Mouse (Mus musculus): ENCODE data around the gene Ptdss2. TPM values are rescaled to one million over a fixed set of nuclear protein-coding genes. Genes with fewer than 3 reads are reported as not detected.

Ptdss2 gene
- total and polyA plus RNA-seq, 2 experiments from 2014 or later = 35.5 to 54.8 TPM

DNA sequence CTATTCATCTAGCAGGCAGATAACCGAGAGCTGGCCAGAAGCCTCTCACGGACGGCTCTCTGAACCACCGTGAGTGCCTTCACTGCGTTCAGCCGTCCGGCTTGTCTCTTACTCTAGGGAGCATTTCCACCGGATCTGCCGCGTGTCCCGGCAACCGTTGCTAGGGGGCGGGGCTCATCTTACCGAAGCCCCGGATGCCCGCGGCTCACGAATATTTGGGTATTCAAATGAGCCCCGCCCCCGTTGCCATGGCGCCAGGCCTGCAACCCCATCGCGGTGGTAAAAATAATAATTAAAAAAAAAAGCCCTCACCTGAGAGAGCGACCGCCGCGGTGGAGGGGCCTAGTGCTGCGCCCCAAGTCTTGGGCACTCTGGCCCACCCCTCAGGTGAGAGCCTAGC is 72.6 kb downstream of the Ptdss2 start:
- no peaks in the 10 kb centered on the region for H3K9me3 ChIP-seq (replicated peaks; ENCODE audit: control insufficient read depth, low read length)
- DNase-seq (ENCODE audit: low spot score) (peak; percentile 50), ATAC-seq (ENCODE audit: insufficient read depth, low read depth) (peak; percentile 21; the same call in 1 of the 2 replicates)
- peaks cover 5% of the 10 kb centered on the region for H3K4me1 ChIP-seq (ENCODE audit: control insufficient read depth, insufficient read depth)
- peaks cover 25% of the 10 kb centered on the region for H3K36me3 ChIP-seq (replicated peaks; ENCODE audit: control insufficient read depth, insufficient read depth, low read length)
- peak overlapping the region; percentile 85 for H3K4me3 ChIP-seq (ENCODE audit: low read depth, low read length)
- TF ChIP-seq EP300 (IDR thresholded peaks at IDR 0.05; ENCODE audit: low read depth) = no peak
- no peak for TF ChIP-seq CTCF (IDR thresholded peaks at IDR 0.05; ENCODE audit: low read depth)
- H3K9ac ChIP-seq (replicated peaks; ENCODE audit: low read depth, low read length) = peak overlapping the region; percentile 51; the same call in 1 of the 2 replicates
- under 1% methylated on average over 28 of the region's 28 CpGs for WGBS
- peak overlapping the region; percentile 73 for H3K4me2 ChIP-seq (ENCODE audit: low read depth, low read length)
- no peaks in the 10 kb centered on the region for H3K27me3 ChIP-seq (ENCODE audit: control insufficient read depth, insufficient read depth, low read length)
- peak overlapping the region; percentile 82 for H3K27ac ChIP-seq (ENCODE audit: low read depth)

DNA sequence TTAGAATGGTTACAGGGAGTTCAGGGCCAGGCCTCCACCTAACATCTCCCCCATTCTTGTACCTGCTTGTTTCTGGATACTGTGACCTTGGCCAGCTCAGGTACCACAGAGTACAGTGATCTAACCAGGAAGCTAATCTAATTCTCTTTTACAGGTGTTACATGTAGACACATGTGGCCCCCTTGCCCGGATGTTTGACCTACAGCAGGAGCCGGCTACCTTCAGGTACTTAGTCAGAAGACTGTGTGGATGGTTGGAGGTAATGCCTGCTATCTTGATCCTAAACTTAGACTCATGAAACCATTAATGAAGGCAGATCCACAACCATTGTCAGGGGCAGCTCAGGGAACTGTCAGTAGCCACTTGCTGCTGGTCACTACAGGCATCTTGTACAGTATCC is 73.6 kb downstream of the Ptdss2 start:
- 92% methylated on average over 2 of the region's 2 CpGs for WGBS
- no peak for DNase-seq (ENCODE audit: low spot score)
- H3K9ac ChIP-seq (replicated peaks; ENCODE audit: low read depth, low read length) = no peak overlapping the region
- H3K27ac ChIP-seq (ENCODE audit: low read depth) = no peak overlapping the region
- no peaks in the 10 kb centered on the region for H3K9me3 ChIP-seq (replicated peaks; ENCODE audit: control insufficient read depth, low read length)
- no peak overlapping the region for H3K4me3 ChIP-seq (ENCODE audit: low read depth, low read length)
- peaks cover 16% of the 10 kb centered on the region; the same call in 1 of the 2 replicates for H3K36me3 ChIP-seq (replicated peaks; ENCODE audit: control insufficient read depth, insufficient read depth, low read length)
- no peak for TF ChIP-seq CTCF (IDR thresholded peaks at IDR 0.05; ENCODE audit: low read depth)
- TF ChIP-seq EP300 (IDR thresholded peaks at IDR 0.05; ENCODE audit: low read depth) = no peak
- H3K4me1 ChIP-seq (ENCODE audit: control insufficient read depth, insufficient read depth) = peaks cover 5% of the 10 kb centered on the region
- no peak overlapping the region for H3K4me2 ChIP-seq (ENCODE audit: low read depth, low read length)
- H3K27me3 ChIP-seq (ENCODE audit: control insufficient read depth, insufficient read depth, low read length) = no peaks in the 10 kb centered on the region
- ATAC-seq (ENCODE audit: insufficient read depth, low read depth) = no peak

DNA sequence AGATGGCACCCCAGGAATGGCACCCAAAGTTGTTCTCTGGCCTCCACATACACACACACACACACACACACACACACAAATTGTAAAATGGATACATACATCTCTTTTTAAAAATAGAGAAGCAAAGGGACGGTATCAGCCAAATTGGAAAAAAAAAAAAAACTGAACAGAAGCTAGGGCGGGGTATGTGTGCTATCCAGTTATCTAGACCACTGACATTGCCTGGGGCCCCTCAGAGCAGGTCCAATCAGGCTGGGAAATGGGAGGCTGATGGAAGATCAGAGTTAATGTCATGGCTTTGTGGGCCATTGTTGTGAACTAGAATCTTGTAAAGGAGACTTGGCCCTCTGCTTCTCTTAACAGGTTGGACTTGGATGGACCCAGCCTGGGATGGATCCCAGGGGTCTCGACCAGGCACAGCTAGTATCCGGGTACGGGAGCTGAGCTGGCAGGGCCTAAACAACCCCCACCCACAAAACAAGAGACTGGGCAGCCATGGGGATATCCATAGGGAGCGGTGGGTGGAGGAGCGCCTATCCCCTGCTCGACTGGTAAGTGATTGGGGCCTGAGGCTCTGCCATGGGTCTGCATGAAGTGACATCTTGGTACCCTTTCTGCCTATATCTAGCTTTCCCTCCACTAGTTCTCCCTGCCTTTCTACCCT is 74.6 kb downstream of the Ptdss2 start:
- WGBS = 81% methylated on average over 8 of the region's 8 CpGs
- Histone ChIP-seq H3K9me3 (replicated peaks; ENCODE audit: control insufficient read depth, low read length) (no peaks in the 10 kb centered on the region), H3K4me2 (ENCODE audit: low read depth, low read length) (no peak overlapping the region), H3K27me3 (ENCODE audit: control insufficient read depth, insufficient read depth, low read length) (no peaks in the 10 kb centered on the region), H3K36me3 (replicated peaks; ENCODE audit: control insufficient read depth, insufficient read depth, low read length) (peaks cover 6% of the 10 kb centered on the region; the same call in 1 of the 2 replicates), H3K4me1 (ENCODE audit: control insufficient read depth, insufficient read depth) (peaks cover 5% of the 10 kb centered on the region), H3K27ac (ENCODE audit: low read depth) (no peak overlapping the region), H3K4me3 (ENCODE audit: low read depth, low read length) (no peak overlapping the region), H3K9ac (replicated peaks; ENCODE audit: low read depth, low read length) (no peak overlapping the region)
- no peak for ATAC-seq (ENCODE audit: insufficient read depth, low read depth)
- TF ChIP-seq EP300 (IDR thresholded peaks at IDR 0.05; ENCODE audit: low read depth) (no peak), CTCF (IDR thresholded peaks at IDR 0.05; ENCODE audit: low read depth) (no peak)
- no peak for DNase-seq (ENCODE audit: low spot score)

DNA sequence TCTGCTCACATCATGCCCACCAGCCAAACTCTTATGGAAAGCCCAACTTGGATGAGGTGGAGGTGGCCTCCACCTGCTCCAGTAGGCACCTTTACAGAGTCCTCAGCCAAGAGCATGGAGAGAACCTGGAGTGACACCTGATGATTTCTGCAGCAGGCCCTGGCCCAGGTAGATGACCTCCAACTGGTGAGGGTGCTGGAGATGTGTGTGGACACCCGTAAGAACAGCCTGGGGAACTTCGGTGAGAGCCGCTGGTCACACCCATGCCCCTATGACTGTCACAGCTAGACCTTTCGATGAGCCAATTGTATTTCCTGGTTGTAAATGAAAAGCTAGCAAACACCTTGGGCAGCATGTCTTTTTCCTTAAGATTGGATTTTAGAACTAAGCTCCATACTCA is 75.9 kb downstream of the Ptdss2 start:
- TF ChIP-seq CTCF (IDR thresholded peaks at IDR 0.05; ENCODE audit: low read depth) = no peak
- DNase-seq (ENCODE audit: low spot score) (no peak), ATAC-seq (ENCODE audit: insufficient read depth, low read depth) (no peak)
- Histone ChIP-seq H3K9me3 (replicated peaks; ENCODE audit: control insufficient read depth, low read length) (no peaks in the 10 kb centered on the region), H3K9ac (replicated peaks; ENCODE audit: low read depth, low read length) (no peak overlapping the region), H3K4me2 (ENCODE audit: low read depth, low read length) (no peak overlapping the region), H3K4me1 (ENCODE audit: control insufficient read depth, insufficient read depth) (no peaks in the 10 kb centered on the region; the same call in none of the 2 replicates), H3K4me3 (ENCODE audit: low read depth, low read length) (no peak overlapping the region), H3K27me3 (ENCODE audit: control insufficient read depth, insufficient read depth, low read length) (no peaks in the 10 kb centered on the region), H3K36me3 (replicated peaks; ENCODE audit: control insufficient read depth, insufficient read depth, low read length) (no peaks in the 10 kb centered on the region), H3K27ac (ENCODE audit: low read depth) (no peak overlapping the region)
- 89% methylated on average over 4 of the region's 4 CpGs for WGBS

DNA sequence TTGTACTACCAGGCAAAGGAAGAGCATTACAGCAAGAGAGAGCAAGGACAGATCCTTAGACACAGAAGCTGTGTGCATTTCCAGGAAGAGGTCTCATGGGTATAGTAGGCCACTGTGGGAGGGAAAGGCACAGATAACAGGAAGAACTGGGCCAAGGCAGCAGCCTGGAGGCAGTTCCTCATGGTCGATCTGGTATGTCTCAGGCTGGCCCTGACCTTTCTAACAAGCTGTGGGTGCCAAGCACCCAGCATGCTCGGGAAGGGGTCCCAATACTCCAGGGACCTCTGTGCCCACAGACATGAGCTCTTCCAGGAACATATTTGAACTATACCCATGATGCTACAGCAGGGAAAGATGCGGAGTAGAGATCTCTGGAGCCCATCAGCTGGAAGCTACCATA is 82.4 kb downstream of the Ptdss2 start:
- Histone ChIP-seq H3K27me3 (ENCODE audit: control insufficient read depth, insufficient read depth, low read length) (no peaks in the 10 kb centered on the region), H3K4me3 (ENCODE audit: low read depth, low read length) (no peak overlapping the region), H3K9ac (replicated peaks; ENCODE audit: low read depth, low read length) (no peak overlapping the region), H3K4me2 (ENCODE audit: low read depth, low read length) (no peak overlapping the region), H3K4me1 (ENCODE audit: control insufficient read depth, insufficient read depth) (no peaks in the 10 kb centered on the region), H3K9me3 (replicated peaks; ENCODE audit: control insufficient read depth, low read length) (no peaks in the 10 kb centered on the region), H3K36me3 (replicated peaks; ENCODE audit: control insufficient read depth, insufficient read depth, low read length) (no peaks in the 10 kb centered on the region), H3K27ac (ENCODE audit: low read depth) (no peak overlapping the region)
- TF ChIP-seq EP300 (IDR thresholded peaks at IDR 0.05; ENCODE audit: low read depth) (no peak), CTCF (IDR thresholded peaks at IDR 0.05; ENCODE audit: low read depth) (no peak)
- ATAC-seq (ENCODE audit: insufficient read depth, low read depth) = no peak
- DNase-seq (ENCODE audit: low spot score) = no peak
- WGBS = 53% methylated on average over 3 of the region's 3 CpGs

DNA sequence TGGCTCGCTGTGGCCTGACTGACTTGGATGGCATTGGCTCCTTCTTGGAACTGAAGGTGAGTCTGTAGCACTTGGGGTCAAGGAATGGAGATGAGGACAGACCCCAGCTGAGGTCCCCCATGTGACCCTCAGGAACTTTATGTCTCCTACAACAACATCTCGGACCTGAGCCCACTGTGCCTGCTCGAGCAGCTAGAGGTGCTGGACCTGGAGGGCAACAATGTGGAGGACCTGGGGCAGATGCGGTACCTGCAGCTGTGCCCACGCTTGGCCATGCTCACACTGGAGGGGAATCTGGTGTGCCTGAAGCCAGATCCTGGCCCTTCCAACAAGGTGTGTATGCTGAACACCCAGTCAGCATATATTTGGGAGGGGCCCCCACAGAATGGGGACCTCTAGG is 83.3 kb downstream of the Ptdss2 start:
- Histone ChIP-seq H3K4me2 (ENCODE audit: low read depth, low read length) (no peak overlapping the region), H3K36me3 (replicated peaks; ENCODE audit: control insufficient read depth, insufficient read depth, low read length) (no peaks in the 10 kb centered on the region), H3K4me1 (ENCODE audit: control insufficient read depth, insufficient read depth) (no peaks in the 10 kb centered on the region), H3K27ac (ENCODE audit: low read depth) (no peak overlapping the region), H3K9ac (replicated peaks; ENCODE audit: low read depth, low read length) (no peak overlapping the region), H3K4me3 (ENCODE audit: low read depth, low read length) (no peak overlapping the region), H3K9me3 (replicated peaks; ENCODE audit: control insufficient read depth, low read length) (no peaks in the 10 kb centered on the region), H3K27me3 (ENCODE audit: control insufficient read depth, insufficient read depth, low read length) (no peaks in the 10 kb centered on the region)
- TF ChIP-seq EP300 (IDR thresholded peaks at IDR 0.05; ENCODE audit: low read depth) = no peak
- TF ChIP-seq CTCF (IDR thresholded peaks at IDR 0.05; ENCODE audit: low read depth) = no peak
- ATAC-seq (ENCODE audit: insufficient read depth, low read depth) = no peak
- DNase-seq (ENCODE audit: low spot score) = no peak
- 88% methylated on average over 5 of the region's 5 CpGs for WGBS
